Mouse (Mus musculus) kidney, postnatal 14 days (tissue): Measurements from ENCODE around the gene Hist1h3d.
"Not testable (repeated sequence)": the region's sequence is repeated elsewhere in the genome, so short reads cannot be mapped to it uniquely, and the experiment has no call there.

Experiments
- DNase-seq: peaks from one replicate; pipeline ENCODE4 v3.0.0; 2022; ENCODE audit warnings: mixed read lengths

Gene Hist1h3d

DNA sequence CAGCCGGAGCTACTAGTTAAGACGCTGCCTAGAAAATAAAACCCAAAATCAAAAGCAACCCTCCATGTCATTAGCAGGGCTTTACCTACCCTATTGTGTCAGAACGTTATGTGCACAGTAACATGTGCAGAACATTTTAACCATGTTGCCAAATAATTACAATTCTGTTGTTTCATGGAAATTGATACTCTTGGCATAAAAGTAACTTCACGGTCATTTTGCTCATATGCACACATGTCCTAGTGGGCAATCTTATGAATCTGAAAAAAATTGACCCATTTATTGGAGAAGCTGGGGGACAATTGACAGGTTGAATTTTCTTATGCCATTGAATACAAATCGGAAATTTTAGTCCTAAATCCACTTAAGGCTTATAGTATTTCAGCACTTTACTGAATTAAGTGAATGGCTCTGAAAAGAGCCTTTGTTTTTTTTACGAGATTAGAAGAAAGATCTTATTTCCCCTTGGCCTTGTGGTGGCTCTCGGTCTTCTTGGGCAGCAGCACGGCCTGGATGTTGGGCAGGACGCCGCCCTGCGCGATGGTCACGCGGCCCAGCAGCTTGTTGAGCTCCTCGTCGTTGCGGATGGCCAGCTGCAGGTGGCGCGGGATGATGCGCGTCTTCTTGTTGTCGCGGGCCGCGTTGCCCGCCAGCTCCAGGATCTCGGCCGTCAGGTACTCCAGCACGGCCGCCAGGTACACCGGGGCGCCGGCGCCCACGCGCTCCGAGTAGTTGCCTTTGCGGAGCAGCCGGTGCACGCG, 5.1 kb upstream of the Hist1h3d start:
- DNase-seq: not testable (repeated sequence)

- DNase-seq: peak; percentile 76
Observed at GRCm38 (mm10) chr13:23571022-23571503, 4.5 kb upstream of the Hist1h3d start, which contains the start of the genes Hist1h2ae and Hist1h2bg. Hist1h2ae (minus strand) TSS chr13:23571220. Hist1h2bg (plus strand) TSS chr13:23571396.

- not testable (repeated sequence) for DNase-seq
Observed at GRCm38 (mm10) chr13:23571504-23572217, 3.9 kb upstream of the Hist1h3d start.

GRCm38 (mm10) chr13:23572218-23573033, 3.1 kb upstream of the Hist1h3d start:
- DNase-seq: no peak

DNA sequence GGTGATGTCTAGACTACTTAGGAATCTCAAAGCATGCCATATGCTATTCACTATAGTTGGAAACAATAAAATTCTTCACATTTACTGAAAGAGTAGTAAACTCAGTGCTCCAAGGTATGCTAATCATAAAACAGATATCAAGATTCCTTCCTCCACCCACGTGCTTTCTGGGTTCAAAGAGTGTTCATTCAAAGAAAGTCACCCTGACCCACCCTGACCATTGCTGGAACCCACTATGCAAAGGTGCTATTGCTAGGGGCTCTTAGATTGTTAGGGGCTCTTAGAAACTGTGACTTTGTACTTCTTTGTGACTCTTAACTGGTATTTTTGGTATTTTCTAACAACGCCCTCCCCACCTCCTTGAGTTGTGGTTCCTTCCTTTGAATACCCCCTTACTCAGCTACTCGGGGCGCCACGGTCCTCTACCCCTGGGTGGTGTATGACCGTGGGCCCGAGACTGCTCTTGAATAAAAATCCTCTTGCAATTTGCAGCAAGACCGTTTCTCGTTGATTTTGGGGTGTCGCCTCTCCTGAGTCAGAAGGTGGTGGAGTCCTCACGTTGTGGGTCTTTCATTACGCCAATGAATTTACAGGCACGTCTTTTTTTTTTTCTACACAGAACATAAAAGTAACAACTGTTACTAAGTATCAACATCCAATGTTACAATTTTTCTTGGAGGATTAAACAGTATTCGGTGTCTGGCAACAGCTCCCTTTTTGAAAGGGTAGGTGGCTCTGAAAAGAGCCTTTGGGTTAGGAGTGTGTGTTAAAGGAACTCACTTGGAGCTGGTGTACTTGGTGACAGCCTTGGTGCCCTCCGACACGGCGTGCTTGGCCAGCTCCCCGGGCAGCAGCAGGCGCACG, 2.3 kb upstream of the Hist1h3d start:
- not testable (repeated sequence) for DNase-seq

GRCm38 (mm10) chr13:23573898-23574524, 1.6 kb upstream of the Hist1h3d start, which contains the start of the genes Hist1h2bf and Hist1h2ad:
Hist1h2bf (minus strand) TSS chr13:23574196.
Hist1h2ad (plus strand) TSS chr13:23574381.
- peak; percentile 94 for DNase-seq

DNA sequence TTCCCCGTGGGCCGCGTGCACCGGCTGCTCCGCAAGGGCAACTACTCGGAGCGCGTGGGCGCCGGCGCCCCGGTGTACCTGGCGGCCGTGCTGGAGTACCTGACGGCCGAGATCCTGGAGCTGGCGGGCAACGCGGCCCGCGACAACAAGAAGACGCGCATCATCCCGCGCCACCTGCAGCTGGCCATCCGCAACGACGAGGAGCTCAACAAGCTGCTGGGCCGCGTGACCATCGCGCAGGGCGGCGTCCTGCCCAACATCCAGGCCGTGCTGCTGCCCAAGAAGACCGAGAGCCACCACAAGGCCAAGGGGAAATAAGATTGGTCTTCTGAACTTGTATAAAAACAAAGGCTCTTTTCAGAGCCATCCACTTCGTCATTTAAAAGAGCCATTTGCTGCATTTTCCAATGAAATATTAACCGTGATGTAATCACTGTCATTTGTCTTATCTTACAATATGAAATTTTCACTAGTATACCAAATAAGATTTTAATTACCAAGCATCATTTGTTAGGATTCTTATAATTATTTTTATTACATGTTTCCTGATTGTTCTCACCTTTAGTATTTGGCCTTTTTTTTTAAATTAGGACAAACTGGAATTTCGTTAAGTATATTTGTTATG, 905 bp upstream of the Hist1h3d start:
- not testable (repeated sequence) for DNase-seq

GRCm38 (mm10) chr13:23575864-23576313, 326 bp downstream of the Hist1h3d start:
- DNase-seq: not testable (repeated sequence)

- DNase-seq: no peak
Observed at GRCm38 (mm10) chr13:23576351-23576881, 853 bp downstream of the Hist1h3d start.

GRCm38 (mm10) chr13:23576906-23577639, 1.5 kb downstream of the Hist1h3d start:
- DNase-seq: no peak

GRCm38 (mm10) chr13:23577835-23578234, 2.3 kb downstream of the Hist1h3d start:
- DNase-seq: no peak

DNA sequence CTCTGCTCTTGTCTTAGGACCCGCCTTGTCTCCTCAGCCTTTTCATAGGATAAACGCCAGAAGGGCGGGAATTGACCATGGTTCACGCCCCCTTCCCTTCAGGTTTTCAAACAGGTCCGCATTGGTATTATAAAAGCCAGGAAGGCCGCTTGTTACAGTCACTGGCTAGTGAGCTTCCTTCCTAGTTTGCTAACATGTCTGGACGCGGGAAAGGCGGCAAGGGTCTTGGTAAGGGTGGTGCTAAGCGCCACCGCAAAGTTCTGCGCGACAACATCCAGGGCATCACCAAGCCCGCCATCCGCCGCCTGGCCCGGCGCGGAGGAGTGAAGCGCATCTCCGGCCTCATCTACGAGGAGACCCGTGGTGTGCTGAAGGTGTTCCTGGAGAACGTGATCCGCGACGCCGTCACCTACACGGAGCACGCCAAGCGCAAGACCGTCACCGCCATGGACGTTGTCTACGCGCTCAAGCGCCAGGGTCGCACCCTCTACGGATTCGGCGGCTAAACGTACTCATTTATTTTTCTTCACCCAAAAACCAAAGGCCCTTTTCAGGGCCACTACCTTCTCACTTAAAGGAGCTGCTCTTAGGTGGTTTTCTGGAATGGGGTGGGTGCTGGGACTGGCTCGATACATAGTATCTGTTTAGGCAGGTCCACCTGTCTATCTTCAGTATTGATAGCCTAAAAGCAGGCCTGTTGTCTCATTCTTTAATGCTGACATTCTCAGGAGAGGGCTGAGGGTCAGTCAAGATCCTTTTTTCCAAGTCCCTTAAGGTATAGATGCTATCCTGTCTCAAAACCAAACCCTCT, 6.0 kb downstream of the Hist1h3d start, which contains the start of gene Hist1h4d:
Gene Hist1h4d (plus strand): TSS at position 191 of the 811 bp plus-strand sequence.
- peak; percentile 97 for DNase-seq

DNA sequence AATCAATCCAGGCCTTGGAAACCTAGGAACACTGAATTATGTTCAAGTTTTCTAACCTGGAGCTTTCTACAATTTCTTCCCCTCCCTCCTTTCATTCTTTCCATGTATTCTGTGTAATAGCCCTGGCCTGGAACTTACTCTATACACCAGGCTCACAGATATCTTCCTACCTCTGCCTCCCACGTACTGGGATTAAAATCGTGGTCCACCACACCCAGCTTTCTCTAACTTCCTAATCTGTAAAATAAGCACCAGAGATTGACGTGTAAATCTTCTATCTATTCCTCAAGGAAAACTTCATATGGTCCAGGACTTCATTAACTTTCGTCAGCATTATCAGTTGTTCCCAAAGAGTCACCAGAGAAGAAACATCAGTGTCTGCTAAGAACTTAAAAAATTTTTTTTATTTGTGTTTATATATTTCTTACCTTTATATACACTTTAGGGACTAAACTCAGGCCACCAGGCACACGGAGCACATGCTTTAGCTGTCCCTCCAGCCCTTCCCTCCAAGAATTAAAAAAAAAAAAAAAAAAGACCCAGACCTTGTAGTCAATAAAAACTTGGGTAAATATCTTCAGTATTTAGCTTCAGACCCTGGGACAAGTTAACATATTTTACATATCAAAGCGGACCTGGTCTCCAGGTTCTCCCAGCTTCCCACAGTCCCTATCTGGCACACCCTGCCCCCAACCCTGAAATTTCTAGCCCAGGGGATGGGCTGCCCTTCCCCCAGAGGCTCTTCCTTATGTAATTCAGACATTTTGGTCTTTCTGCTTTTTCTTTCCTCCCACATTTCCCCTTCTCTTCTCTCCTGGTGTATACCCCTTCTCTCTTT, 6.9 kb downstream of the Hist1h3d start:
- DNase-seq: no peak

GRCm38 (mm10) chr13:23583387-23584068, 8.0 kb downstream of the Hist1h3d start:
- DNase-seq: no peak

DNA sequence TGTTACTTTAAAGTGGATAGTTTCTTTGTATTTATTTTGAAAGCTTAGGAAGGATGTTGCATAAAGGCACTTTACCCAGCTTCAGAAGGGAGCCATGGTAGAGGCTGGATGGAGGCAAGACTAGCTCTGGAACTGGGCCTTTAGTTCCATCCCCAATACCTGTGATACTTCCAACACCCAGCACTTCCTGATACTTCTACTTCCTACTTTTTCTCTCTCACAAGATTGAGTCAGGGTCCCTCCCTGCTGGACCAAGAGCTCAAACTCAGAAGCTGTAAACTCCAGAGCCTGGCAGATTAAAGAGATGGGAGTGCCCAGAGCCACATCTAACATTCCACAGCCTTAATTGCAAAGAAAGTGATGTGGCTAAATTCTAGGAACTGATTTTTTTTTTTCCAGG, 8.8 kb downstream of the Hist1h3d start:
- DNase-seq: no peak

- DNase-seq: peak; percentile 76
Observed at GRCm38 (mm10) chr13:23585029-23585441, 9.5 kb downstream of the Hist1h3d start.
